Mouse (Mus musculus) midbrain, embryonic 10.5 days (tissue): ENCODE measurements around the gene Brap. TPM values are rescaled to one million over a fixed set of nuclear protein-coding genes. Genes with fewer than 3 reads are reported as not detected.
"Not testable (repeated sequence)": the region's sequence is repeated elsewhere in the genome, so short reads cannot be mapped to it uniquely, and the experiment has no call there.

Experiments used
- DNase-seq: peaks from one replicate; pipeline ENCODE4 v3.0.0-alpha.2; 2017; ENCODE audit warnings: low spot score
- H3K27ac ChIP-seq: fragments of 300-500 bp; sonication (generic); replicated peaks from 2 replicates; pipeline ENCODE4 v1.5.1; 2016; ENCODE audit warnings: mild to moderate bottlenecking
- H3K27me3 ChIP-seq: fragments of 300-500 bp; sonication (generic); 2 replicates; pipeline ENCODE4 v1.6.1; 2016; ENCODE audit warnings: low read depth, mild to moderate bottlenecking; ENCODE audit not compliant: poor library complexity, severe bottlenecking
- H3K36me3 ChIP-seq: fragments of 300-500 bp; sonication (generic); 2 replicates; pipeline ENCODE4 v1.6.1; 2016; ENCODE audit warnings: mild to moderate bottlenecking, moderate library complexity
- H3K4me1 ChIP-seq: fragments of 300-500 bp; sonication (generic); 2 replicates; pipeline ENCODE4 v1.6.1; 2016
- H3K4me3 ChIP-seq: fragments of 300-500 bp; sonication (generic); 2 replicates; pipeline ENCODE4 v1.5.1; 2016; ENCODE audit warnings: mild to moderate bottlenecking, moderate library complexity
- H3K9me3 ChIP-seq: fragments of 300-500 bp; sonication (generic); replicated peaks from 2 replicates; pipeline ENCODE4 v1.6.1; 2016; ENCODE audit warnings: mild to moderate bottlenecking
- WGBS: fragments of 180-500 bp; shearing (Covaris S2); methylation state at CpG from one replicate; pipeline ENCODE4 v1.1.7; 2016; 5-methylcytosine and 5-hydroxymethylcytosine counted together
- polyA plus RNA-seq: library from polyadenylated mRNA; unstranded; fragments of >200 nt; fragmentation: Nextera tagmentation; extraction: Ambion mirVana; gene quantifications from 2 replicates; pipeline ENCODE4 v1.2.1, GENCODE M21; 2016

The Brap gene
- polyA plus RNA-seq: 40.4 and 44.8 TPM in 2 replicates

DNA sequence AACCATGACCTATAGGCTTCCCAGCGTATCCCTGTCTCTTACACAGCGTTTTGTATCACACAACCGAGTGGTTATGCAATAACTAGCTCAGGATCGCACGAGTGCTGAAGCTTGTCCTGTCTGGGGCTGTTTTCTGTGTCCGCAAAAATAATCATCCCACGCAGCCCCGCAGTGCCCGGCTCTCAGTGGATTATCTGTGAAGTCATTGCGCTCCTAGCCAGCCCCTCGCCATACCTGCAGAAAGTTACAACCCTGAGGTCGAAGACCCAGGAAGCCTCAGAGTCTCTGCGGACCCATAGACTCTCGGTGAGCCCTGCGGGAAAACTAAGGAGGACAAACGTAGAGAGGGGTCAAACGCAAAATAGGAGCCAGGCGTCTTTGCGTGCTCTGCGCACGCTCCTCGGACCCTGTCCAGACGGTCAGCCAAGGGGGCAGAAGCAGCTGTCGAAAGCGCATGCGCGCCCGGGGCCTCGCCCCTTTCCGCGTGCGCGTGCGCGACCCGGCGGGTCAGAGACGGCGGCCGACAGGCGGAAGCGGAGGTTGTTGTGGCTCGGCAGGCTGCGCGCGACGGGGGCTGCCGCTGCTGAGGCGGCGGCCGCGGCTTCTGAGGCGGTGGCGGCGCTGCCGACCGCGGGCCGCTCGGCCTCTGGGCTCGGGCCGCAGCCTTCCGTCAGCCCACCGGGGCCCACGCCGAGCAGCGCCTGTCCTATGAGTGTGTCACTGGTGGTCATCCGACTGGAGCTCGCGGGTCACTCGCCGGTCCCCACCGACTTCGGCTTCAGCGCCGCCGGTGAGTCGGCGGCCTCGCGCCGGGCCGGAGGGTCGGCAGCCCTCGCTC lies at the start of gene Brap, which contains the start of gene Acad10:
Gene Brap, plus strand, starts transcription at position 505 of the 838 bp plus-strand sequence.
Gene Acad10, minus strand, starts transcription at position 456 of the 838 bp plus-strand sequence.
- H3K36me3 ChIP-seq: peaks cover 31% of the 10 kb centered on the region
- H3K4me1 ChIP-seq: peaks cover 25% of the 10 kb centered on the region
- H3K9me3 ChIP-seq: no peaks in the 10 kb centered on the region
- DNase-seq: peak; percentile 96
- no peaks in the 10 kb centered on the region for H3K27me3 ChIP-seq
- peak within 1 kb of the TSS; percentile 85 for H3K27ac ChIP-seq
- peak within 1 kb of the TSS; percentile 86 for H3K4me3 ChIP-seq
- WGBS: 2% methylated on average over 84 of the region's 85 CpGs

DNA sequence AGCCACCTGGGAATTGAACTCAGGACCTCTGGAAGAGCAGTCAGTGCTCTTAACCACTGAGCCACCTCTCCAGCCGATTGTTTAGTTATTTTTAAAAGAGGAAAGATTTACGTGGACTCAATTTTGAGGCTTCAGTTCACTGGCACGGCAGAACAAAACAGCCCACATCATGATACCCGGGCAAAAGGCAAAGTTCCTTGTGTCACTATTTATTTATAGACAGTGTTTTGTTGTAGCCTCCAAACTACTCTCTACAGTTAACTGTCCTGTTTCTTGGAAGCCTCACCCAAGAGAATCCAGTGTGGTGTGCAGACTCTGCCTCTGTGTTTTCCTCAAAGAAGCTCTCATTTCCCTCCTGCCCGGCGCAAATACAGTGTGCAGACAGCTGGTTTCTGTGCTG lies 48.3 kb upstream of the Brap start:
- Histone ChIP-seq H3K4me3 (no peak overlapping the region), H3K27me3 (no peaks in the 10 kb centered on the region), H3K9me3 (no peaks in the 10 kb centered on the region), H3K36me3 (no peaks in the 10 kb centered on the region), H3K4me1 (no peaks in the 10 kb centered on the region), H3K27ac (no peak overlapping the region)
- WGBS: 85% methylated on average over 6 of the region's 6 CpGs
- DNase-seq: no peak

DNA sequence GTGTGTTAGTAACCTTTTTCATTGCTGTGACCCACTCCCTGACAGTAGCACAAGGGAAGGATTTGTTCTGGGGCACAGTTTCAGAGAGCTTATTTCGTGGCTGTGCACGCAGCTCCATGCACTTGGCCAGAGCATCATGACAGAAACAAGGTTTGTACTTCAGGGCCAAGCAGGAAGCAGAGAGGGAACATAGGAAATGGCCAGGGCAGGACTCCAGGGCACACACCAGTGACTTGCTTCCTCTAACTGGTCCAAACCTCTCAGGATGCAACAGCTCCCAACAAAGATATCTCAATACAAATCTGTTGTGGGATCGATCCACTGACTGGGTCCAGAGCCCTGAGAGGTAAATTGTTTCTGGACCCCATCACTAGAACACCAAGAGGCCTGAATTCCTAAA lies 45.4 kb upstream of the Brap start:
- H3K36me3 ChIP-seq, DNase-seq, H3K27ac ChIP-seq, H3K27me3 ChIP-seq, H3K9me3 ChIP-seq, H3K4me3 ChIP-seq: not testable (repeated sequence)
- WGBS: 87% methylated on average over 3 of the region's 3 CpGs
- peaks cover 13% of the 10 kb centered on the region for H3K4me1 ChIP-seq

DNA sequence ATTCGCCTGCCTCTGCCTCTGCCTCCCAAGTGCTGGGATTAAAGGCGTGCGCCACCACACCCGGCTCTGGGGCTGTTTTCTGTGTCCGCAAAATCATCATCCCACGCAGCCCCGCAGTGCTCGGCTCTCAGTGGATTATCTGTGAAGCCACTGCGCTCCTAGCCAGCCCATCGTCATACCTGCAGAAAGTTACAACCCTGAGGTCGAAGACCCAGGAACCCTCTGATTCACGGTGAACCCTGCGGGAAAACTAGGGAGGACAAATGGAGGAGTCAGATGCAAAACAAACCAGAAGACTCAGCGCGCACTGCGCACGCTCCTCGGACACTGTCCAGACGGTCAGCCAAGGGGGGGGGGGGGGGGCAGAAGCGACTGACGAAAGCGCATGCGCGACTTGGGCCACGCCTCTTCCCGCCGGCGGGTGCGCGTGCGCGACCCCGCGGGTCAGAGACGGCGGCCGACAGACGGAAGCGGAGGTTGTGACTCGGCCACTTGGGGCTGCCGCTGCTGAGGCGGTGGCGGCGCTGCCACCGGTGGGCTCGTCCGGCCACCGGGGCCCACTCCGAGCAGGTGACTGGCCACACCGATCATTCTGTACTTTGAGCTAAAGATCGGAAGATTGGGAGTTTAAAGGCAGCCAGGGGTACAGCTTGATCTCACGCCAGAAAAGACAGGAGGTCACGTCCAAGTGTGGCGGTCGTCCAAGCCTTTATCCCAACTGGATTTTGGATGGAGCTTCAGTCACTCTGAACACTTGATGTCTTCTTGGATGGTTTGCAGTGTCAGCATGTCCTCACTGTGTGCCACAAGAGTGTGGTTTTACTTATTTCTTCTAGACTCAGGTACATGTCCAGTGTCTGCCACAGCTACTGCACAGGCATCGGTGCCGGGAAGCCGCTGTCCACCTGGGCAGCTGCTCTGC lies 41.5 kb upstream of the Brap start, which contains the start of gene Acad12:
Gene Acad12, minus strand, starts transcription at position 347 of the 922 bp plus-strand sequence.
- Histone ChIP-seq H3K27me3 (no peaks in the 10 kb centered on the region), H3K36me3 (0 out of 2 replicates have a peak, but pooled peaks cover 5% of the 10 kb centered on the region), H3K4me1 (peaks cover 18% of the 10 kb centered on the region), H3K27ac (peak within 1 kb of the TSS; percentile 88), H3K9me3 (no peaks in the 10 kb centered on the region), H3K4me3 (peak within 1 kb of the TSS; percentile 76)
- peak; percentile 95 for DNase-seq
- WGBS: 2% methylated on average over 58 of the region's 58 CpGs

DNA sequence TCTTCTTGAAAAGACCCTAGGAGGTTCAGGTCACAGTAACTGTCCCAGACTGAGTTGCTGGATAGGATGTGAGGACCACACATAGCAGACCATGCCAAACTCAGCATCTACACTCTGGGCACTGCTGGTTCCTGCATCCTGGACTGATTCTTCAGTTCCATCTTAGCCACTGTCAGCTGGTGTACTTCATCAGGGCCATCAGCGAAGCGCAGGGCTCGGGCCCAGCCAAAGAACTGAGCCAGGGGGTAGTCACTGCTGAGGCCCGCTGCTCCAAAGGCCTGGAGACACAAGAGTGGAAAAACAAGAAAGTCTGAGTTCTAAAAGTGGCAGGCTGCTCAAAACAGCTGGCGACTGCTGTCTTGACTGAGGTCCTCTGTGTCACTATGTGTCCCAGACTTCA lies 39.3 kb upstream of the Brap start:
- H3K27ac ChIP-seq: no peak overlapping the region
- H3K27me3 ChIP-seq: no peaks in the 10 kb centered on the region
- DNase-seq: no peak
- H3K36me3 ChIP-seq: 0 out of 2 replicates have a peak, but pooled peaks cover 5% of the 10 kb centered on the region
- H3K4me3 ChIP-seq: no peak overlapping the region
- no peaks in the 10 kb centered on the region for H3K9me3 ChIP-seq
- peaks cover 18% of the 10 kb centered on the region for H3K4me1 ChIP-seq
- 95% methylated on average over 5 of the region's 5 CpGs for WGBS

DNA sequence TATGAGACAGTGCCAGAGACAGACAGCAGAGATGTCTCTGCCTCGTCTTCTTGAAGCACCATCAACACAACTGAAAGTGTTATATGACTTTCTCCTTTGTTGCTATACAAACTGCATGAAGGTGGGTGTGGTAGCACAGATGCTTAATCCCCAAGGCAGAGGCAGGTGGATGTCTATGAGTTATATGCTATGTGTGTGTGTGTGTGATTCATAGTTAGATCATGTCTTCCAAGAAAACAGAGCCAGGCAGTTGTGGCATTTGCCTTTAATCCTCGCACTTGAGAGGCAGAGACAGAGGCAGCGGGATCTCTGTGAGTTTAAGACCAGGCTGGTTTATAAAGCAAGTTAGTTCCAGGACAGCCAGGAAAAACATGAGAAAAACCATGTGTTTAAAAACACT lies 37.1 kb upstream of the Brap start:
- no peak for DNase-seq
- Histone ChIP-seq H3K4me3 (no peak overlapping the region), H3K27me3 (no peaks in the 10 kb centered on the region), H3K36me3 (0 out of 2 replicates have a peak, but pooled peaks cover 5% of the 10 kb centered on the region), H3K4me1 (peaks cover 13% of the 10 kb centered on the region), H3K27ac (no peak overlapping the region), H3K9me3 (no peaks in the 10 kb centered on the region)
- WGBS: 91% methylated on average over 3 of the region's 3 CpGs

DNA sequence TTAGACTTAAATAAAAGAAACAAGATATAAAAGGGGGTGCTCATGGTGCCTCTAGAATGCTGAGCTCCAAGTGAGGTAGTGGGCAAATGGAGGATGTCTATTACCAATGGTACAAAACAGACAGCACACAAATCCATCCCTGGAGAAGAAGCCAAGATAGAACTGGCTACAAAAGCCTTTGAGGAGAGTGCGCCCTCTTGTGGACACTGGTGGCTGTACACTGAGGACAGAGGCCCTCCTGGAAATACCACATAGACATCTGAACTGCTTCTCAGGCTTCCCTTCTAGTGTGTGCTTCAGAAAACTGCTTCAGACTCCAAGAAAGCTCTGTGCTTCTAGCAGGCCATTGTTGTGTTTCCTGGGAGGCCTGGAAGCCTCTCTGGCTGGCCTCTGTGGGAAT lies 32.5 kb upstream of the Brap start:
- WGBS: 0% methylated on average over 1 of the region's 1 CpGs
- peaks cover 9% of the 10 kb centered on the region for H3K4me1 ChIP-seq
- H3K4me3 ChIP-seq: no peak overlapping the region
- H3K9me3 ChIP-seq: no peaks in the 10 kb centered on the region
- H3K36me3 ChIP-seq: no peaks in the 10 kb centered on the region
- no peak overlapping the region for H3K27ac ChIP-seq
- peak; percentile 65 for DNase-seq
- no peaks in the 10 kb centered on the region for H3K27me3 ChIP-seq

DNA sequence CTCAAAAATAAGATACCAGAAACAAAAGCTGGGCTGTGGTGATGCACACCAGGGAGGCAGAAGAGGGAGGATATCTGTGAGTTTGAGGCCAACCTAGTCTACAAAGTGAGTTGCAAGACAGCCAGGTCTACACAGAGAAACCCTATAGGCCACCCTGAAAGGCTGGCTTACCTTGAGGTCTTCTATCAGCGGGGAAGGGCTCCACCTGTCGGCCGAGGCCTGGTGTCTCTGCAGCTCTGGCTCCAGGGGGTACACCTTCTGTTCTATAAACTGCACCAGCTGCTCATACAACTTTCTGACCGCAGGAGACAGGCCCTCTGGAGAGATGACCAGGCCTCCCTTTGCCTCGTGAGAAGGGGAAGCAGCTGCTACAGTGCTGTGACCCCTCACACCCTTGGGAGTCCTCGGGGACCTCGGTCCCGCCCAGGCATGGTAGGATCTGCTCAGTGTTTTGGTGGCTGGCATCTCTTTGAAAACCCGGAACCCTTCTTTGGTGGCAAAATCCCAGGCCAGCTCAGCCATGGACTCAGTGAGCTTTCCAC lies 29.2 kb upstream of the Brap start:
- H3K27me3 ChIP-seq, DNase-seq, H3K9me3 ChIP-seq, H3K36me3 ChIP-seq, H3K4me3 ChIP-seq, H3K27ac ChIP-seq: not testable (repeated sequence)
- peaks cover 11% of the 10 kb centered on the region for H3K4me1 ChIP-seq
- WGBS: 70% methylated on average over 9 of the region's 9 CpGs

DNA sequence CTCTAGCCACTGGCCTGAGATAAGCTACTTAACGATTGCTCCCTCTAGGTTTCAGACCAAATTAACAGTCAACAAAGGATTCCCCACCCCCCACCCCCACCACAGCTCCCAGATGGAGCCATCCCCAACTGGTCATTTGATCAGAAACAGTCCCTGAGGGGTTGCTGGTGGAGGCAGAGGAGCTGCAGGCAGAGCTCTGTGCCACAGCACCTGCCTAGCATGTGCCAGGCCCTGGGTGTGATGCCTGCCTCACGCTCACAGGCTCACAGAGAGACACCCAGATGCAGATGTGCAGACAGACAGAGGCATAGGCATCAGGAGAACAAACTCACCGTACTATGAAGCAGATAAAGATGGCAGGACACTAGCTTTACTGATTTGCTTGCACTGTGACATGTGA lies 27.6 kb upstream of the Brap start:
- DNase-seq: peak; percentile 17
- Histone ChIP-seq H3K4me1 (peaks cover 11% of the 10 kb centered on the region), H3K4me3 (no peak overlapping the region), H3K9me3 (no peaks in the 10 kb centered on the region), H3K27me3 (no peaks in the 10 kb centered on the region), H3K27ac (peak overlapping the region; percentile 33; the same call in 1 of the 2 replicates), H3K36me3 (no peaks in the 10 kb centered on the region)
- 37% methylated on average over 3 of the region's 3 CpGs for WGBS

DNA sequence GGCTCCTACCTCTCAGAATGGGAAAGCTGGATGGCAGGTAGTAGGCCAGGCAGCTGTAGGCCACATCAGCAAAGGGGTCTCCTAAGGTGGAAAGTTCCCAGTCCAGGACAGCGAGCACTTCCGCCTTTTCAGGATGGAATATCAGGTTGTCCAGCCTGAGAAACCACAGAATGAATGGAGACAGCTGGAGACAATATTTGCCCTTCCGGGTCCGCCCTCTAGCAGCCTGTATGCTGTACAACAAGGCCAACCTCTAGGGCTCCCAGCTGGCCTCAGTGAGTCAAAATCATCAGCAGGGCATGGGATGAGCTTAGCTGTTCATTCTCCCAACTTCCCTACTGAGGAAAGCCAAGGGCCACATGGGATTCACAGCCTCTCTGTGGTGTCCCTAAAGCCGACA lies 25.7 kb upstream of the Brap start:
- H3K27me3 ChIP-seq: no peaks in the 10 kb centered on the region
- no peaks in the 10 kb centered on the region for H3K36me3 ChIP-seq
- no peaks in the 10 kb centered on the region for H3K9me3 ChIP-seq
- H3K4me3 ChIP-seq: no peak overlapping the region
- no peak overlapping the region for H3K27ac ChIP-seq
- DNase-seq: no peak
- H3K4me1 ChIP-seq: peaks cover 11% of the 10 kb centered on the region
- 93% methylated on average over 5 of the region's 5 CpGs for WGBS

DNA sequence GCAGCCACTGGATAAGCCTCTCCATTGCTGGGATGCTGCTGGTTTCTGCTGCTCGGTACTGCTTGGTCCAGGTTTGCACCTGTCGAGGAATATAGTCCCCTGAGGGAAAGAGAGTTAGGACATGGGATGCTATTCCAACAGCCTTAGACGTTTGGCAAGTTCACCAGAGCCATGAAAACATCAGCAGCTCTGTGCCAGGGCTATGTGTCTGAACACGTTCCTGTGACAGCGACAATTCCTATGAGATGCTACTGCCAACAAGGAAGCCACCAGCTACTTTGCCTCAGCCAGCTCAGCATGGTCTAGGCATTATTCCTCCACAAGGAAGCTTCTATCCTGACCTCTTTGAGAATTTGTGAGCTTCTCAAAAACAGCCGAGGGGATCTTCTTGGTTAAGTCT lies 23.1 kb upstream of the Brap start:
- Histone ChIP-seq H3K27ac (no peak overlapping the region), H3K4me1 (peaks cover 8% of the 10 kb centered on the region), H3K9me3 (no peaks in the 10 kb centered on the region), H3K27me3 (no peaks in the 10 kb centered on the region), H3K36me3 (no peaks in the 10 kb centered on the region), H3K4me3 (no peak overlapping the region)
- DNase-seq: no peak
- 84% methylated on average over 6 of the region's 6 CpGs for WGBS

DNA sequence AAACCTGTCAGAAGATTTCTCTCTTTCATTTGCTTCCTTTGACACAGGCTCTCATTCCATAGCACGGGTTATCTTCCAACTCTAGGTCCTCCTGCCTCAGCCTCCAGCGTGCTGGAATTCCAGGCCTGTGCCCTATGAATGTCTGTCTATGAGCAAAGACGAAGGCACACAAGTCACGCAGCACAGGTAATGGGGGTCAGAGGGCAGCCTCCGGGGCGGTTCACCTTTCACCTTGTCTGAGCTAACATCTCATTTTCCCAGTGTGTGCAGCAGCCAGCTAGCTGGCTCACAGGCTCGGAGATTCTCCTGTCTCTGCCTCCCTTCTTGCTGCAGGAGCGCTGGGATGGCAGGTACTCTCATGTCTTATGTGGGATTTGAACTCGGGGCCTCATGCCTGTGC lies 20.8 kb upstream of the Brap start:
- no peaks in the 10 kb centered on the region for H3K4me1 ChIP-seq
- no peak for DNase-seq
- WGBS: 91% methylated on average over 9 of the region's 9 CpGs

More for the DNA sequence above, 20.8 kb upstream of the Brap start:
- Histone ChIP-seq H3K27me3 (no peaks in the 10 kb centered on the region), H3K27ac (no peak overlapping the region), H3K9me3 (no peaks in the 10 kb centered on the region), H3K36me3 (no peaks in the 10 kb centered on the region), H3K4me3 (no peak overlapping the region)
